Mouse (Mus musculus) adrenal gland, postnatal 0 days (tissue): ENCODE results near the gene Ctrc. TPM values are rescaled to one million over a fixed set of nuclear protein-coding genes. Genes with fewer than 3 reads are reported as not detected.

Experiments used
- polyA plus RNA-seq: library from polyadenylated mRNA; unstranded; fragments of >200 nt; fragmentation: Nextera tagmentation; extraction: Ambion mirVana; gene quantifications from 2 replicates; pipeline ENCODE4 v1.2.1, GENCODE M21; 2015

Gene Ctrc
- polyA plus RNA-seq: not detected in 2 replicates

GRCm38 (mm10) chr4:141845999-141846398 lies at the start of gene Ctrc:
TSS of gene Ctrc (minus strand) at chr4:141846359.

DNA sequence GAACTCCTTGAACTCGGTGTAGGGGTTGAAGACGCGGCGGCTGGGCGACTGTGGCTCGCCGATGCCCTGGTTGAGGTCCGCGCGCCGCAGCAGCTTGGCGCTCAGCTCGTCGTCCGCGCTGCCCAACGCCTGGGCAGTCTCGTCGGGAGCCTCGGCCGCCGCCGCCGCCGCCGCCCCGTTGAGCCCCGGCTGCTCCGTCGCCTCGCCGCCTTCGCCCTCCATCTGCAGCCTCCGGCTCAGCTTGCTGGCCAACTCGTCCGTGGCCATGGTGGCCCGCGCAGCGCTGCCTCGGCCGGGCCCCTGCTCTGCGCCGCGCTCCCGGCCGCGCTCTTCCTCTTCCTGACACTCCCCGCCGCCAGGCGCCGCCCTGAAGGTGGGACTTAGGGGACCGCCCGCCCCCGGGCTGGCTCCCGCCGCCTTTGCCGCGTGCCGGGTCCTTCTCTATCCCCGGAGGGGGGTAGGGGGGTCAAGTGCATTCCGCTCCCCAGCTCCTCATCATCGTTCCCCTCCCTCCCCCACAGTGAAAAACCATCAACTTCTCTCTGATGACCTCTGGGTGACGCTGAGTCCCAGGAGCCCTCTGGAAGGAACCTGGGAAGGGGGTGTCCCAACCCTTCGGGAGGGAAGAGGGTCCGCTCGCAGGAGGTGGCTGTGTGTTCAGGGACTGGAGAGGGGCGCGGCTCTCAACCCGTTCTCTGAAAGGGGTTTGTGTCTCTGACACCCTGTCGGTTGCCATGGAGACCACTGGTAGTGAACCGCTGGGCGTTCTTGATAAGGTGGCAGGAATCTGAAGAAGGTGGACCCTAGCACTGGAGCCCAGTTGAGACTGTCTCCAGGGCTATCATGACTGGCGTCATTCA lies 28.7 kb upstream of the Ctrc start, which contains the start of gene Efhd2:
Gene Efhd2, minus strand, starts transcription at position 320 of the 860 bp plus-strand sequence.

GRCm38 (mm10) chr4:141826060-141826459 lies 20.1 kb downstream of the Ctrc start, which contains the start of gene Cela2a:
TSS of gene Cela2a (minus strand) at chr4:141826160.

DNA sequence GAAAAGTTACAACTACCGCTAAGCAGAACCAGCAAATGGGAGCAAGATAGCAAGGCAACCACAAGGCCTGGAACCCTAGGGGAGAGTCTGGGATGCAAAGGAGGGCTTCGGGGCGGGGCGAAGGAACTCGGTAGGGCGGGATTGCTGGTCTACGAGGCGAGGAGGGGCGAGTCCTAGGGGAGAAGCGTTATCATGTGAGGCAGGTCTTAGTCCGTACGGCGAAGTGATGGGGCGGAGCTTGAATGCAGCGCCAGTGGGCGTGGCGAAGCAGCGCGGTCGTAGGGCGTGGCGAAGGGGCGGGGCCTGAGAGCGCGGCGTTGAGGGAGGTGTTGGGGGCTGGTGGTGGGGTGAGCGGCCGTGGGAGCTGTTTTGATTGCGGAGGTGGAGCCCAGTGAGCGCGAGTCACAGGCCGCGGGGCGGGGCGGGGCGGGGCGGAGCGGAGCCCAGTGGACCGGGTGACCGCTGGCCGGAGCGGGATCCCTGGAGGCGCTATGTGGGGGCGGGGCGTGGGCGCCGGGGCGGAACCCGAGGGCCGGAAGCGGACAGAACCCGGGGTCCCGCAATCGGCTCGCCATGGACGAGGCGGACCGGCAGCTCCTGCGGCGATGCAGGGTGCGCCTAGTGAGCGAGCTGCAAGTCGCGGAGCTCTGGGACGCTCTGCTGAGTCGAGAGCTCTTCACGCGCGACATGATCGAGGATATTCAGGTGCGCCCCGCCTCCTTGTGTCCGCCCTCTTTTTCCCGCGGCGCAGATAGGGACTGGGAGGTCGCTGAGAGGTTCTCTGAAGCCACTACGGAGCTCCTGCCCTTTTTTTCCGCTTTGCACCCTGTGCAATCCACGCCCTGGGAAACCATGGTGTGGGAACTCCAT lies 52.6 kb downstream of the Ctrc start, which contains the start of gene Casp9:
Gene Casp9, plus strand, starts transcription at position 331 of the 870 bp plus-strand sequence.

GRCm38 (mm10) chr4:141790524-141790990 lies 55.6 kb downstream of the Ctrc start, which contains the start of gene Dnajc16:
TSS of gene Dnajc16 (minus strand) at chr4:141790931.

Other genes with a start within 250 kb of the Ctrc start
- 22.7 and 34.9 TPM in 2 replicates for gene Fblim1, start 240.3 kb downstream of the Ctrc start, polyA plus RNA-seq
- 1.8 and 2.6 TPM in 2 replicates for gene Tmem82, start 227.7 kb downstream of the Ctrc start, polyA plus RNA-seq
- 1.5 and 2.2 TPM in 2 replicates for gene Slc25a34, start 222.5 kb downstream of the Ctrc start, polyA plus RNA-seq
- gene Plekhm2, start 181.5 kb downstream of the Ctrc start, polyA plus RNA-seq: 5.7 and 7.2 TPM in 2 replicates
- gene Rsc1a1, start 160.8 kb downstream of the Ctrc start, polyA plus RNA-seq: not detected in 2 replicates
- gene Ddi2, start 122.9 kb downstream of the Ctrc start, polyA plus RNA-seq: 9.7 and 17.0 TPM in 2 replicates
- gene Agmat, start 99.7 kb downstream of the Ctrc start, polyA plus RNA-seq: 7.0 and 7.7 TPM in 2 replicates
- 3.3 and 5.2 TPM in 2 replicates for gene Dnajc16, start 55.4 kb downstream of the Ctrc start, polyA plus RNA-seq
- gene Casp9, start 52.7 kb downstream of the Ctrc start, polyA plus RNA-seq: 13.7 and 20.1 TPM in 2 replicates
- 0.12 and 0.39 TPM in 2 replicates for gene Cela2a, start 20.2 kb downstream of the Ctrc start, polyA plus RNA-seq
- 45.3 and 51.3 TPM in 2 replicates for gene Efhd2, start 28.6 kb upstream of the Ctrc start, polyA plus RNA-seq
- gene Fhad1, start 168.7 kb upstream of the Ctrc start, polyA plus RNA-seq: 1.3 and 1.4 TPM in 2 replicates
- gene Tmem51, start 237.9 kb upstream of the Ctrc start, polyA plus RNA-seq: 12.8 and 13.8 TPM in 2 replicates